Mouse (Mus musculus): Measurements from ENCODE around the gene Per1.

The Per1 gene

GRCm38 (mm10) chr11:69135361-69135760, 40.3 kb downstream of the Per1 start:
- no peak for DNase-seq

DNA sequence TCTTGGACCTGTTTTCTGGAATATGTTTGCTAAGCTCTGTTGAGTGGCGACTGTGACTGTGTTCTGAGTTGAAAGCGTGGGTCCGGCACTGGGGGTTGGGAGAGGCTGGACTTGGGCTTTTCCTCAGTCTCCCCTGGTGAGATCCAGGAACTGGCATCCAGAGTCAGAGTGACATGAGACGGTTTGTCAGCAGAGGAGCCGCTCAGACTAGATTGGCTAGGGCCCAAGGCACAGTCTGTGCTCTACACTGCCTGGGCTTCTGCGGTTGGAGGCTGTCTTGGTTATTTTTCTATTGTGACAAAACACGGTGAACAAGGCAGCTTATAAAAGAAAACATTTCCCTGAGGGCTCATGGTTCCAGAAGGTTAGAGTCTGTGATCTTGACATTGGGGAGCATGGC, 52.5 kb downstream of the Per1 start:
- no peak for DNase-seq

DNA sequence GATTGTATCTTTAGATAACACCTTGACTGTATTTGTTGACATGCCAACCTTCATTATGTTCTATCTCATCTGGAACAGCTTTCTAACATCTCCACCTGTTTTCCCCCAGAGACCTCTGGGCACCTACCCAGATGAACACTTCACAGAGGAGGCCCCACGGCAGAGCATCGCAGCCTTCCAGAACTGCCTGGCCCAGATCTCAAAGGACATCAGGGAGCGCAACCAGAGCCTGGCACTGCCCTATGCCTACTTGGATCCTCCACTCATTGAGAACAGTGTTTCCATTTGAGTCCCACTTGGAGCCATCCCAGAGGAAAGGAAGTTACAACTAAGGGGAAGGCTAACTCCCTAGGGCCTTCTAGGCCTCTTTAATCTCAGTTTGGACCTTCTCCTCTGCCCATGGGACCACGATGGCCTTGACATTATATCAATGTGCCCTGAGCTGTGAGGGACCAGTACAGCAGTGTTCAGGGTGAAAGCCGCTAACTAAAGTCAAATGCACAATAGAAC, 53.5 kb downstream of the Per1 start:
- DNase-seq: no peak

GRCm38 (mm10) chr11:69149728-69150127, 54.7 kb downstream of the Per1 start:
- DNase-seq: no peak

GRCm38 (mm10) chr11:69150444-69150843, 55.4 kb downstream of the Per1 start:
- DNase-seq: peak; percentile 74 to 85

DNA sequence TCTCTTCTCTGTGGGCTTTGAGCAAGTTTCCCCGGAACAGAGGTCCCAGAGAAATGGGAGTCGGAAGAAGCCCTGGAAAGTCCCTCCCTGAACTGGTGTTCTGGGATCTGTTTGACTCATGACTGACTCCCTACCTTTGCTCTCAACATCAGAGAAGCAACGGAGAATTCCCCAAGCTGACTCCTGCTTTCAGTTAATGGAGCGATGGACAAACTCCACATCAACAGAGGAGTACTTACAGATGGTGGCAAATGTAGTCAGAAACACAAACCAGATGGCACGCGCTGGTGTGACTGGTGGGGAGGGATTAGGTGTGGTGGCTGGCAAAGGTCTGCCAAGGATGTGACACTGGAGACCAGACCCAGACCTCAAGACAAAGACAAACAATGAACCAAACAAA, 56.0 kb downstream of the Per1 start:
- no peak for DNase-seq

GRCm38 (mm10) chr11:69153831-69154230, 58.8 kb downstream of the Per1 start:
- DNase-seq: no peak

DNA sequence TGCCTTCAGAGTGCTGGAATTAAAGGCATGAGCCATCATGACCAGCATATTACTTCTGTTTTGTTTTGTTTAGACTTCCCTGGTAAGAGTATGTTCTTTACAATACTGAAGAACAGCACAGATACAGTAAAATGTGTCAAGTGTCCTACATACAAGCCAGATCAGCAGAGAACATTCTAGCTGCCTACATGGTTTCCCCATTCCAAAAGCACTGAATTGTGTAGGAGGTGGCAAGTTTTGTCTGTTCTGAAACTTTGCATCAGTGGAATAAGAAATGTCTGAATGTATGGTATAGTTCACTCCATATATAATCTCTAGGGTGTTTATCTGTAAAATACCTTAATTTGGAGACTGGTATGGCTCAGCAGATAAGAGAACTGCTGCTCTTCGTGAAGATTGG, 60.3 kb downstream of the Per1 start:
- no peak for DNase-seq

GRCm38 (mm10) chr11:69156800-69157199, 61.8 kb downstream of the Per1 start, which contains the start of gene Alox12b:
Alox12b (plus strand) TSS chr11:69156989.
- DNase-seq: no peak
